Mouse (Mus musculus) skeletal muscle tissue, adult 2 months (tissue): ENCODE results near the gene Zcchc2.
A peak's percentile ranks its signal among the peaks of the same experiment; 100 is the strongest.

ENCODE experiments used
- DNase-seq: peaks from one replicate; pipeline ENCODE4 v3.0.0-alpha.2; 2012; ENCODE audit warnings: low read depth, low spot score

Zcchc2 gene

GRCm38 (mm10) chr1:105988903-105989639 lies 1.1 kb upstream of the Zcchc2 start:
- DNase-seq = no peak

- no peak for DNase-seq
These were observed 594 bp upstream of the Zcchc2 start for GRCm38 (mm10) chr1:105989640-105989984.

GRCm38 (mm10) chr1:105990911-105991761 lies 930 bp downstream of the Zcchc2 start:
- no peak for DNase-seq

- no peak for DNase-seq
These were observed 2.0 kb downstream of the Zcchc2 start for GRCm38 (mm10) chr1:105991931-105992837.

GRCm38 (mm10) chr1:105993196-105993595 lies 3.0 kb downstream of the Zcchc2 start:
- no peak for DNase-seq

GRCm38 (mm10) chr1:105993601-105994209 lies 3.5 kb downstream of the Zcchc2 start:
- peak; percentile 86 for DNase-seq

GRCm38 (mm10) chr1:105995966-105996365 lies 5.8 kb downstream of the Zcchc2 start:
- no peak for DNase-seq

GRCm38 (mm10) chr1:105997282-105997681 lies 7.1 kb downstream of the Zcchc2 start:
- no peak for DNase-seq

GRCm38 (mm10) chr1:105999802-106000201 lies 9.6 kb downstream of the Zcchc2 start:
- no peak for DNase-seq

- DNase-seq = no peak
These were observed 17.4 kb downstream of the Zcchc2 start for GRCm38 (mm10) chr1:106007581-106007980.

GRCm38 (mm10) chr1:106011097-106011496 lies 20.9 kb downstream of the Zcchc2 start:
- DNase-seq = no peak

- peak; percentile 27 for DNase-seq
These were observed 23.6 kb downstream of the Zcchc2 start for GRCm38 (mm10) chr1:106013759-106014158.

GRCm38 (mm10) chr1:106016262-106016661 lies 26.1 kb downstream of the Zcchc2 start:
- DNase-seq = no peak

GRCm38 (mm10) chr1:106019854-106020253 lies 29.6 kb downstream of the Zcchc2 start:
- DNase-seq = no peak

GRCm38 (mm10) chr1:106022998-106023397 lies 32.8 kb downstream of the Zcchc2 start:
- no peak for DNase-seq

- no peak for DNase-seq
These were observed 34.0 kb downstream of the Zcchc2 start for GRCm38 (mm10) chr1:106024254-106024653.

- no peak for DNase-seq
These were observed 34.6 kb downstream of the Zcchc2 start for GRCm38 (mm10) chr1:106024778-106025177.

- no peak for DNase-seq
These were observed 39.6 kb downstream of the Zcchc2 start for GRCm38 (mm10) chr1:106029769-106030168.

- no peak for DNase-seq
These were observed 40.1 kb downstream of the Zcchc2 start for GRCm38 (mm10) chr1:106030331-106030730.

GRCm38 (mm10) chr1:106030886-106031285 lies 40.7 kb downstream of the Zcchc2 start:
- DNase-seq = no peak

- no peak for DNase-seq
These were observed 41.7 kb downstream of the Zcchc2 start for GRCm38 (mm10) chr1:106031908-106032307.
